Mouse (Mus musculus): ENCODE measurements at regions not wholly inside any gene's neighbourhood (a gene's known extent, or its start where the extent isn't known, plus 50 kb on each side); places are given as distances from the start of the nearest gene placed in this dataset.
A peak's percentile ranks its signal among the peaks of the same experiment; 100 is the strongest.

DNA sequence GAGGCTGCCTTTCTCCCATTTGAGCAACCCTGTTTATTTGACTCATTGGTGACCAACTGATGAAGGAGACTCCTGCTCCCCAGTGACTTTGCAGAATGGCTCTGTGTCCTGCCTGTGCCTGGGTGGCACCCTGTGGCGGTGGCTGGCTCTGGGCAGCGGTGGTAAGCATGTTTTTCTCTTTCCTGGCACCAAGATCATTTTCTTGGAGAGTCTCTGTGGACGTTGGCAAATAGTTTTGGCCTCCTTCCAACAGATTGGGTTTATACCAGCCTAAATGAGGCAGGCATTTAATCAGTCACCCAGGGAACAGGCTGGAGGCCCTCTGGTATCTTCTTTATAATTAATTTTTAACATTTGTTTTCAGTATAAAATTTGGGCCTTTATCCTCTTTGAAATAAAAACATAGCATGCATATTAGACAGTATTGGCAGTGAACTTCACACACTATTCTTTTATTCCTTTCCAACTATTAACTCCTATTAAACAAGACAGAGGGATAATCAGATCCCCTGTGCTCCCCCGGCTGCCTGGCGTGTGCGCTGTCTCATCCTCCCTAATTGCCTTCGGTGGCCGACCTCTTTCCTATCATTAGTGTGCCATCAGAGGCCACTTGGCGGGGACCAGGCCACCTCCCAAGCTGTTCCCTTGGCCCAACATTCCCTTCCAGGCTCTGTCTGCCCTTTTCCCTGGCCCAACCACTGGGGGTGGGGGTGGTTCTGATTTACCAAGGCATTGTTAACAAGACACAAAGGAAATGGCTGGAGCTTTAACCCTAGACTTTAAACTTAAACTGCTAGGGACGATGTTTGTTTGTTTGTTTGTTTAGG lies 111.8 kb upstream of the Topaz1 start:
- no peaks in the 10 kb centered on the region for H3K36me3 ChIP-seq
- H3K4me2 ChIP-seq (replicated peaks) = no peak overlapping the region
- peaks cover 37% of the 10 kb centered on the region; the same call in 1 of the 2 replicates for H3K27me3 ChIP-seq
- ATAC-seq (replicated peaks) = peak; percentile 91
- H3K27ac ChIP-seq (replicated peaks) = peak overlapping the region; percentile 67
- peaks cover 32% of the 10 kb centered on the region for H3K4me1 ChIP-seq
- H3K4me3 ChIP-seq = no peak overlapping the region
- WGBS = 11% methylated on average over 10 of the region's 10 CpGs
- no peaks in the 10 kb centered on the region for H3K9me3 ChIP-seq
- no peak overlapping the region for H3K9ac ChIP-seq (replicated peaks)

DNA sequence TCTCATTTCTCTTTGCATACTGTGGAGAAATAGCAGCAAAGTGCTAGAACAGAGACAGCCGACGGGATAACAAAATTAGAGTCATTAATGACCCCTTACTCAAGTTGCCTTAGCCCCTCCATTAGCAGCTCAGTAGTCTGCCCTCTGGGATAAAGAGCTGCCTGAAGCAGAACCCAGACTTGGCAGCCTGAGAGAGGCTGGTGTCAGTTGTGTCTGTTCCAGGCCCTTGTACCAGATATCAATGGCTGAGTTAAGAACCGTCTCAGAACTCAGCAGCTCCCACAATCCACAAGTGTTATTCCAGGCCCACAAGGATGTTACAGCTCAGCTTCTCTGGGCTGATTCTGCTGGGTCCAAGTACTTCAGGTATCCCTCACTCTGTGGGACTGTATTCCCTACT lies 109.6 kb upstream of the Topaz1 start:
- Histone ChIP-seq H3K9ac (replicated peaks) (no peak overlapping the region), H3K4me3 (no peak overlapping the region), H3K9me3 (no peaks in the 10 kb centered on the region), H3K4me1 (peaks cover 21% of the 10 kb centered on the region), H3K4me2 (replicated peaks) (no peak overlapping the region), H3K27ac (replicated peaks) (no peak overlapping the region), H3K27me3 (peaks cover 40% of the 10 kb centered on the region; the same call in 1 of the 2 replicates), H3K36me3 (no peaks in the 10 kb centered on the region)
- 71% methylated on average over 3 of the region's 3 CpGs for WGBS
- no peak for ATAC-seq (replicated peaks)

DNA sequence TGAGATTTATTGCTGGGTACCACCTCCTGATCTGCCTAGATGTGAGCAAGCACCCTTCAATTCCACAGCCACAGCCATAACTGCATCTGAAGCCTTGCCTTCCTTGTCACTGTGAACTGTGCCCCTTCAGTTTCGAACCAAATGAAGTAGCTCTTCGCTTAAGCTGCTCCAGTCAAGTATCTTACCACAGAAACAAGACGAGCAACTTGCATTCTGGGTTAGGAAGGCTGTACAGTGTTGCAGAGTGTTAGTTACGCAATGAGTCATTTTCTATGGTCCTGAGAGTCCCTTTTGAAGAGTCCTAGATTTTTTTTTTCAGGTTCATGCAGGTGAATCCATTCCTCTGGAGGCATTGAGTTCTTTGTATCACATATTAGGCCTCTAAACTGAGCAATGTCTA lies 107.9 kb upstream of the Topaz1 start:
- 90% methylated on average over 4 of the region's 4 CpGs for WGBS
- H3K4me1 ChIP-seq = peaks cover 17% of the 10 kb centered on the region
- ATAC-seq (replicated peaks) = no peak
- H3K27me3 ChIP-seq = peaks cover 38% of the 10 kb centered on the region; the same call in 1 of the 2 replicates
- no peak overlapping the region for H3K4me2 ChIP-seq (replicated peaks)
- no peak overlapping the region for H3K27ac ChIP-seq (replicated peaks)
- no peaks in the 10 kb centered on the region for H3K36me3 ChIP-seq
- no peak overlapping the region for H3K9ac ChIP-seq (replicated peaks)
- no peak overlapping the region for H3K4me3 ChIP-seq
- no peaks in the 10 kb centered on the region for H3K9me3 ChIP-seq

DNA sequence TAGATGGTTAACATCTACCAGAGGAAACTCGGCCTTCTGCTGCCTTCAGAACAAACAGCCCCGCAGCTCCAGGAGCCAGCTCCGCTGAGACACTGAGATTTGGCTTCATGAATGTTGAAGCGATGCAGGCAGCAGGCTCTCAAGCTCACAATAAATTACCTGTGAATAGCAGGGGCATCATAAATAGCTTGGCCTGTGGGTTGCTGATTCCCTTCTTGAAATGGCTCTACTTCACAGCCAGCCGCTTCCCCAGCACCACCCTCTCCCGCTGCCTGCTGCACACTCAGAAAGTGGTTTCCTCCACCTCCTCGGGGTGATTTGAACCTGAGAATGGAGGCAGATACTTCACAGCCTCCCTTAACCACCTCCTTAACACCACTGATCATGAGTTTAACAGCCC lies 104.2 kb upstream of the Topaz1 start:
- no peak overlapping the region for H3K27ac ChIP-seq (replicated peaks)

DNA sequence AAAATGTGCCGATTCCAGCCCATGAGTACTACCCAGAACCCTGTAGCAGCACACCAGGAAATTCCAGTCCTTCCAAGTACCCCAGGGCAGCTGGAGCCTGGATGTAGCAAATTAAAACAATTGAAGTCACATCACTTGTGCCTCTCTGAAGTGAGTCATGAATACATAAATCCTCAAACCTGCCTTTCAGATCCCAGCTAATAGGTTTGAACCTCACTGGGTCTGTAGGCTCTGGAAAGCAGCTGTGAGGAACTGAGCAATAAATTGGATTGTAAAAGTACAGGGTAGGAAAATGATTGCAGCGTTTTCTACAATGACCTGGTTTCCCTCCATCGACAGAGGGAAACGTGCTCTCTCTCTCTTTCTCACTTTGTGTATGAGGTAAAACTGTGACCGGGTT lies 101.6 kb upstream of the Topaz1 start:
- Histone ChIP-seq H3K9ac (replicated peaks) (no peak overlapping the region), H3K4me1 (no peaks in the 10 kb centered on the region), H3K4me3 (no peak overlapping the region), H3K36me3 (no peaks in the 10 kb centered on the region), H3K4me2 (replicated peaks) (no peak overlapping the region), H3K27ac (replicated peaks) (no peak overlapping the region), H3K9me3 (no peaks in the 10 kb centered on the region), H3K27me3 (peaks cover 14% of the 10 kb centered on the region; the same call in 1 of the 2 replicates)
- 73% methylated on average over 5 of the region's 5 CpGs for WGBS
- no peak for ATAC-seq (replicated peaks)

More for the DNA sequence above, 104.2 kb upstream of the Topaz1 start:
- H3K4me3 ChIP-seq = no peak overlapping the region
- no peak for ATAC-seq (replicated peaks)
- H3K27me3 ChIP-seq = peaks cover 28% of the 10 kb centered on the region; the same call in 1 of the 2 replicates
- H3K9ac ChIP-seq (replicated peaks) = no peak overlapping the region
- no peaks in the 10 kb centered on the region for H3K4me1 ChIP-seq
- no peak overlapping the region for H3K4me2 ChIP-seq (replicated peaks)
- no peaks in the 10 kb centered on the region for H3K36me3 ChIP-seq
- H3K9me3 ChIP-seq = no peaks in the 10 kb centered on the region
- 52% methylated on average over 7 of the region's 7 CpGs for WGBS

DNA sequence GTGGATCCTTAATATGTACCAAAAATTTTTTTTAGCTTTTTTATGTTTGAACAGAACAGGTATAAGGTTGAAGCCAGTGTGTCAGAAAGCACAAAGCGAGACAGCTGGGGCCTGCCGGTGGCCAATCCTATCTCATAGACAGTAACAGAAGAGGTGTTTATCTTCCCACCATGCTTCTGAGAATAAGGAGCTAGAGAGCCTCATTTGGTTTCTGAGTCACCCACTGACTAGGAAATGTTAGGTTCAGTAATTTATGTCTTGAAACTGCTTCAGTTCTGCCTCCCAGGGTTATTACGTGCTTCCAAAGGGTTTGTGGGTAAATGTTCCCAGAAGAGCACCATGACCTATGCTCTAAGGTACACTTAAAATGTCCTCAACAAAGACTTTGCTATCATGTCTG lies 96.3 kb upstream of the Topaz1 start:
- H3K4me2 ChIP-seq (replicated peaks) = no peak overlapping the region
- no peaks in the 10 kb centered on the region for H3K9me3 ChIP-seq
- H3K27me3 ChIP-seq = no peaks in the 10 kb centered on the region
- no peaks in the 10 kb centered on the region for H3K36me3 ChIP-seq
- ATAC-seq (replicated peaks) = no peak
- H3K4me3 ChIP-seq = no peak overlapping the region
- H3K27ac ChIP-seq (replicated peaks) = no peak overlapping the region
- WGBS = 89% methylated on average over 3 of the region's 3 CpGs
- H3K4me1 ChIP-seq = no peaks in the 10 kb centered on the region
- no peak overlapping the region for H3K9ac ChIP-seq (replicated peaks)

DNA sequence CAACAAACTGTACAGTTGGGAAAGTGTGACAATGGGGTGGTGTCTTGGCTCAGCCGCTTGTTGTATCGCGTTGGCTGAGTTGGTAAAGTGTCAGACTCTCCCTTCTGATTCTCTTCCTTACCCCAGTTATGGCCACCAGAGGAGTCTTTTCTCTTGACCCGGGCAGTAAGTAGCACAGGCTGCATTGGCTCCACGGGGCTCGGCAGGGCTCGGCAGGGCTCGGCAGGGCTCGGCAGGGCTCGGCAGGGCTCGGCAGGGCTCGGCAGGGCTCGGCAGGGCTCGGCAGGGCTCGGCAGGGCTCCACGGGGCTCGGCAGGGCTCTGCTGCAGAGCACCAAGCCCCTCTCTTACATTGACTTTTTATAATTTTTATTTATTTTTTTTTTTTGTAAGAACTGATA lies 91.6 kb upstream of the Topaz1 start:
- Histone ChIP-seq H3K27me3 (no peaks in the 10 kb centered on the region), H3K9ac (replicated peaks) (no peak overlapping the region), H3K4me3 (no peak overlapping the region), H3K9me3 (no peaks in the 10 kb centered on the region), H3K4me2 (replicated peaks) (no peak overlapping the region), H3K27ac (replicated peaks) (no peak overlapping the region), H3K4me1 (no peaks in the 10 kb centered on the region), H3K36me3 (no peaks in the 10 kb centered on the region)
- ATAC-seq (replicated peaks) = no peak
- WGBS = 53% methylated on average over 17 of the region's 17 CpGs

DNA sequence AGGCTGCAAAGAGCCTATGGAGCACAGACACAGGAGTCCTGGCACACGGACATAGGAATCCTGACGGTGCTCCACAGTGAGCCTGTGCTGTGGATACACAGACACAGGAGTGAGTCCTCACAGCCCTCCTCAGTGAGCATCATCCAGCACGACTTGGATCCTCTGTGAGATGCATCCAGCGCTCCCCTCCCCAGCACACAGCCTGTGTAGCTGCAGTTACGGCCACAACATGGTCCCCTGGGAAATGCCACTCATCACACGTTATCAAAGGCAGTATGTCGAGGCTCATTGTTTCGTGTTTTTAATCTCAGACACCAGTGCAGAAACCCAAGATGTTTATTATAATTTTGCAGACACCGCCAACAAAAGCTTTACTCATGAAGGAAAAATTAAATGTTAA lies 87.1 kb upstream of the Topaz1 start:
- Histone ChIP-seq H3K9ac (replicated peaks) (no peak overlapping the region), H3K27ac (replicated peaks) (no peak overlapping the region), H3K27me3 (no peaks in the 10 kb centered on the region), H3K4me1 (no peaks in the 10 kb centered on the region), H3K4me2 (replicated peaks) (no peak overlapping the region), H3K36me3 (no peaks in the 10 kb centered on the region), H3K9me3 (no peaks in the 10 kb centered on the region), H3K4me3 (no peak overlapping the region)
- no peak for ATAC-seq (replicated peaks)
- 69% methylated on average over 9 of the region's 9 CpGs for WGBS

DNA sequence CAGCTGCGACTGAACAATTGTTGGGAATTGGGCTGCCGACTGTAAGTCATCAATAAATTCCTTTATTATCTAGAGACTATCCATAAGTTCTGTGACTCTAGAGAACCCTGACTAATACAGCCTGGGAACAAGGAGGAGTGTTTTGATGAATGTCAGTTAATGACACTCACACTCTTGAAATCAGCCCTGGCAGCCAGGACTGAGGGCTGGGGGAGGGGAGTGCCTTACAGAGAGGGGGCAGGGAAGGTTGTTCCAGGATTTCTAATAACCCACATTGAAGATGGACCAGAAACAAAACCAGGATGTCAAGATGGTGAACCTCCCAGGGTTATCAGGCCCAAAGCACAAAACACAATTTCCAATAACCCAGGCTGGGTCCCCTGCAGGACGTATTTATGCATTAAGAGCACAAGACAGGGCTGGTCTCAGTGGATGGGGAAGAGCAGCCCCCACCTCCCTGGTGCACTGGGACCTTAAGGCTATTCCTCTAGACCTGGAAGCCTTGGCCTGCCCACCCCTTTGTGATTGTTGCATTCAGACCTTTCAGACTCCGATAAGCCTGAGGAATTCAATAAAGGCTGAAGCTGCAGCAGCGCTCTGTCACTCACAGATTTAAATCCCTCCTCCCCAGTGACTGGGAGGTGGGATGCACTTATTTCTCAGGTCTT lies 80.0 kb upstream of the Topaz1 start:
- WGBS = 12% methylated on average over 4 of the region's 5 CpGs
- no peak for ATAC-seq (replicated peaks)
- H3K9me3 ChIP-seq = no peaks in the 10 kb centered on the region
- no peak overlapping the region for H3K9ac ChIP-seq (replicated peaks)
- H3K4me1 ChIP-seq = peaks cover 5% of the 10 kb centered on the region; the same call in 1 of the 2 replicates
- no peaks in the 10 kb centered on the region for H3K36me3 ChIP-seq
- H3K4me3 ChIP-seq = no peak overlapping the region
- H3K4me2 ChIP-seq (replicated peaks) = no peak overlapping the region
- H3K27me3 ChIP-seq = no peaks in the 10 kb centered on the region
- H3K27ac ChIP-seq (replicated peaks) = no peak overlapping the region

DNA sequence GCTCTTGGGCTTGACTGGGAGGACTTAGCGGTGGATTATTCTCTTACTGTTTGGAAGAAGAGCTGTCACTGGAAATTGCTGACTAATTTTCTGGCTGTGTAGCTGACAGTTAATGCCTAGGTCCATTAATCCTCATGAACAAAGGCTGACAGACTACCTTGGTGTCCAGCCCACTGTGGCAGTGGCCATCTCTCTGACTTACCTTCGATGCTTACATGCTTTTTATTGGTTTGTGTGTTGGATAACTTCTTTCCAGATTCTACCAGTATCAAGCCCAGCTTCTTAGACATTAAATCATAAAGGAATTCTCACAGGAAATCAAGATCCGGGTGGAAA lies 79.5 kb upstream of the Topaz1 start:
- no peaks in the 10 kb centered on the region for H3K27me3 ChIP-seq
- ATAC-seq (replicated peaks) = no peak
- H3K4me1 ChIP-seq = peaks cover 5% of the 10 kb centered on the region; the same call in 1 of the 2 replicates
- H3K27ac ChIP-seq (replicated peaks) = no peak overlapping the region
- H3K36me3 ChIP-seq = no peaks in the 10 kb centered on the region
- H3K9ac ChIP-seq (replicated peaks) = no peak overlapping the region
- no peak overlapping the region for H3K4me3 ChIP-seq
- H3K4me2 ChIP-seq (replicated peaks) = no peak overlapping the region
- H3K9me3 ChIP-seq = no peaks in the 10 kb centered on the region
- 41% methylated on average over 3 of the region's 3 CpGs for whole genome bisulfite sequencing

DNA sequence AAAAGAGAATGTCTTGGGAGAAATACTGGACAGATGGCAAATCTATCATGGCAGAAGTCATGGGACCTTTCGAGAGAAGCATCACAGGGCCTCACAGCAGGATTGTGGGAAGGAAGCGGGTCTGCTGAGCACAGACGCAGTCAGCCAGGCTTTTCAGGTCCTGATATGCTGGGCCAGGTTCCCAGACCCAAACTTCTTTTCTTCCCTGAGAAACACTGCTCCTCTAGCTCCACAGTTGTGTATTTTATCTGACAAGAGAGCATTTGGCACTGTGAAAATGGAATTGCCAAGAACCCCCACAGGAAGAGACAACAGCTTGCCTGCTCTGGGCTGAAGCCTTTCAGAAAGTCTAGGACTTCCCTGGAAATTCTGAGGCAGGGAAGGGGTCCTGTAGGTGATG lies 73.4 kb upstream of the Topaz1 start:
- ATAC-seq (replicated peaks) = no peak
- 0 out of 2 replicates have a peak, but pooled peaks cover 2% of the 10 kb centered on the region for H3K4me1 ChIP-seq
- no peaks in the 10 kb centered on the region for H3K27me3 ChIP-seq
- no peaks in the 10 kb centered on the region for H3K36me3 ChIP-seq
- H3K27ac ChIP-seq (replicated peaks) = no peak overlapping the region
- no peak overlapping the region for H3K4me2 ChIP-seq (replicated peaks)
- H3K4me3 ChIP-seq = no peak overlapping the region
- H3K9me3 ChIP-seq = no peaks in the 10 kb centered on the region
- no peak overlapping the region for H3K9ac ChIP-seq (replicated peaks)
- WGBS = 77% methylated on average over 3 of the region's 3 CpGs

DNA sequence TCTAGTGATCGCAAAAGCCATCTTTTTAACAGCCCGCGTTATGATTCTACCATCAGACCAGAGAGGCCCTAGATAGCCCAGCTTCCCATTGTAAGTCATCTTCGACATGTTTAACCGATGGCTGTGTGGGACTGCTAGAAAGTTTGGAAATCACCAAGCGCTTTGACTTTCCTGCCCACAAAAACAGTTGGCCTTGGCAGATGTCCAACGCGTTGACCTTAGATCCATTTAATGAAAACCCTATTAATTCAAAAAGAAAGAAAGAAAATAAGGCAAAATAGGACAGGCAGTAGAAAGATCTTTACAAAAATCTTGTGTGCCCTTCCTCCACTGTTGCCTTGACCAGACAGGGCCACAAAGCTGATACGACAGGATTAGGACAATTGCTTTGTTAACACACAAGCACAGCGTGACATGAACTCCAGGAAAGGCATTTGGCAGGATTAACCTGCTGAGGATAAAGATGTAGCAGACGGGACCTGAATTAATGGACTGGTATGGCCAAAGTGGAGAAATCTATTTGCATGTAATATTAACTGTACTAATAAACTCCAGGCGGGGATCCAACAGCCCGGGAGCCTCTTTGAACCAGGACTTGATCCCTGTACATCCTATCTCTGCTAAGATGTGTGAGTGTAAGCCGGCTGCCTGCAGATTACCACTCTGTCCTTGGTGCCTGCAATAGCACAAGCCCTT lies 69.0 kb upstream of the Topaz1 start:
- Histone ChIP-seq H3K4me1 (0 out of 2 replicates have a peak, but pooled peaks cover 2% of the 10 kb centered on the region), H3K9ac (replicated peaks) (no peak overlapping the region), H3K27me3 (no peaks in the 10 kb centered on the region), H3K9me3 (no peaks in the 10 kb centered on the region), H3K36me3 (no peaks in the 10 kb centered on the region), H3K4me2 (replicated peaks) (no peak overlapping the region), H3K27ac (replicated peaks) (no peak overlapping the region), H3K4me3 (no peak overlapping the region)
- ATAC-seq (replicated peaks) = no peak
- WGBS = 44% methylated on average over 14 of the region's 14 CpGs

Measured in forebrain, embryonic 15.5 days (tissue).